Mouse (Mus musculus): ENCODE measurements around the gene Slc22a14. TPM values are rescaled to one million over a fixed set of nuclear protein-coding genes. Genes with fewer than 3 reads are reported as not detected.

Slc22a14 gene
- polyA plus RNA-seq, 1 experiment from 2014 or later: not detected

GRCm38 (mm10) chr9:119263067-119263466 lies 102.3 kb downstream of the Slc22a14 start:
- no peaks in the 10 kb centered on the region for H3K27me3 ChIP-seq (replicated peaks; ENCODE audit: control insufficient read depth, insufficient read depth, low read length)
- ATAC-seq: no peak
- H3K4me2 ChIP-seq (ENCODE audit: low read length): no peak overlapping the region
- H3K27ac ChIP-seq (ENCODE audit: low read length): no peak overlapping the region
- H3K36me3 ChIP-seq (ENCODE audit: control insufficient read depth, insufficient read depth): peaks cover 14% of the 10 kb centered on the region; the same call in 1 of the 2 replicates
- no peak overlapping the region for H3K9ac ChIP-seq (replicated peaks; ENCODE audit: low read depth, low read length)
- H3K4me3 ChIP-seq (replicated peaks; ENCODE audit: low read length): no peak overlapping the region
- 93% methylated on average over 4 of the region's 4 CpGs for WGBS
- no peaks in the 10 kb centered on the region for H3K4me1 ChIP-seq (replicated peaks; ENCODE audit: control insufficient read depth, insufficient read depth, low read length)
- no peaks in the 10 kb centered on the region for H3K9me3 ChIP-seq (ENCODE audit: control insufficient read depth, low read length)

GRCm38 (mm10) chr9:119260825-119261224 lies 104.5 kb downstream of the Slc22a14 start:
- no peak for ATAC-seq
- Histone ChIP-seq H3K27me3 (replicated peaks; ENCODE audit: control insufficient read depth, insufficient read depth, low read length) (no peaks in the 10 kb centered on the region), H3K27ac (ENCODE audit: low read length) (no peak overlapping the region), H3K9me3 (ENCODE audit: control insufficient read depth, low read length) (no peaks in the 10 kb centered on the region), H3K36me3 (ENCODE audit: control insufficient read depth, insufficient read depth) (peaks cover 12% of the 10 kb centered on the region; the same call in 1 of the 2 replicates), H3K4me2 (ENCODE audit: low read length) (no peak overlapping the region), H3K4me1 (replicated peaks; ENCODE audit: control insufficient read depth, insufficient read depth, low read length) (no peaks in the 10 kb centered on the region), H3K9ac (replicated peaks; ENCODE audit: low read depth, low read length) (no peak overlapping the region), H3K4me3 (replicated peaks; ENCODE audit: low read length) (no peak overlapping the region)
- WGBS: 94% methylated on average over 2 of the region's 2 CpGs

- Histone ChIP-seq H3K9me3 (ENCODE audit: control insufficient read depth, low read length) (no peaks in the 10 kb centered on the region), H3K4me3 (replicated peaks; ENCODE audit: low read length) (no peak overlapping the region), H3K27me3 (replicated peaks; ENCODE audit: control insufficient read depth, insufficient read depth, low read length) (no peaks in the 10 kb centered on the region), H3K4me2 (ENCODE audit: low read length) (no peak overlapping the region), H3K9ac (replicated peaks; ENCODE audit: low read depth, low read length) (no peak overlapping the region), H3K27ac (ENCODE audit: low read length) (no peak overlapping the region), H3K36me3 (ENCODE audit: control insufficient read depth, insufficient read depth) (peaks cover 10% of the 10 kb centered on the region; the same call in 1 of the 2 replicates), H3K4me1 (replicated peaks; ENCODE audit: control insufficient read depth, insufficient read depth, low read length) (no peaks in the 10 kb centered on the region)
- 96% methylated on average over 2 of the region's 2 CpGs for WGBS
- no peak for ATAC-seq
These were observed 106.6 kb downstream of the Slc22a14 start for GRCm38 (mm10) chr9:119258785-119259184.

- H3K4me3 ChIP-seq (replicated peaks; ENCODE audit: low read length): no peak overlapping the region
- WGBS: 92% methylated on average over 5 of the region's 5 CpGs
- H3K9me3 ChIP-seq (ENCODE audit: control insufficient read depth, low read length): no peaks in the 10 kb centered on the region
- H3K4me2 ChIP-seq (ENCODE audit: low read length): no peak overlapping the region
- peaks cover 8% of the 10 kb centered on the region; the same call in 1 of the 2 replicates for H3K36me3 ChIP-seq (ENCODE audit: control insufficient read depth, insufficient read depth)
- ATAC-seq: no peak
- H3K9ac ChIP-seq (replicated peaks; ENCODE audit: low read depth, low read length): no peak overlapping the region
- H3K27me3 ChIP-seq (replicated peaks; ENCODE audit: control insufficient read depth, insufficient read depth, low read length): no peaks in the 10 kb centered on the region
- H3K4me1 ChIP-seq (replicated peaks; ENCODE audit: control insufficient read depth, insufficient read depth, low read length): no peaks in the 10 kb centered on the region
- H3K27ac ChIP-seq (ENCODE audit: low read length): no peak overlapping the region
These were observed 107.2 kb downstream of the Slc22a14 start for GRCm38 (mm10) chr9:119258128-119258527.

GRCm38 (mm10) chr9:119256161-119256560 lies 109.2 kb downstream of the Slc22a14 start:
- Histone ChIP-seq H3K4me3 (replicated peaks; ENCODE audit: low read length) (no peak overlapping the region), H3K4me1 (replicated peaks; ENCODE audit: control insufficient read depth, insufficient read depth, low read length) (no peaks in the 10 kb centered on the region), H3K4me2 (ENCODE audit: low read length) (no peak overlapping the region), H3K9me3 (ENCODE audit: control insufficient read depth, low read length) (no peaks in the 10 kb centered on the region), H3K27ac (ENCODE audit: low read length) (no peak overlapping the region), H3K9ac (replicated peaks; ENCODE audit: low read depth, low read length) (no peak overlapping the region), H3K36me3 (ENCODE audit: control insufficient read depth, insufficient read depth) (peaks cover 8% of the 10 kb centered on the region; the same call in 1 of the 2 replicates), H3K27me3 (replicated peaks; ENCODE audit: control insufficient read depth, insufficient read depth, low read length) (no peaks in the 10 kb centered on the region)
- no peak for ATAC-seq
- WGBS: 95% methylated on average over 12 of the region's 12 CpGs

GRCm38 (mm10) chr9:119255096-119255495 lies 110.3 kb downstream of the Slc22a14 start:
- H3K9ac ChIP-seq (replicated peaks; ENCODE audit: low read depth, low read length): no peak overlapping the region
- ATAC-seq: no peak

GRCm38 (mm10) chr9:119254187-119254586 lies 111.2 kb downstream of the Slc22a14 start:
- H3K4me1 ChIP-seq (replicated peaks; ENCODE audit: control insufficient read depth, insufficient read depth, low read length): no peaks in the 10 kb centered on the region
- H3K27me3 ChIP-seq (replicated peaks; ENCODE audit: control insufficient read depth, insufficient read depth, low read length): no peaks in the 10 kb centered on the region
- no peak overlapping the region for H3K4me2 ChIP-seq (ENCODE audit: low read length)
- H3K27ac ChIP-seq (ENCODE audit: low read length): no peak overlapping the region
- no peaks in the 10 kb centered on the region for H3K9me3 ChIP-seq (ENCODE audit: control insufficient read depth, low read length)
- ATAC-seq: no peak
- 78% methylated on average over 2 of the region's 2 CpGs for WGBS
- peaks cover 12% of the 10 kb centered on the region for H3K36me3 ChIP-seq (ENCODE audit: control insufficient read depth, insufficient read depth)
- H3K9ac ChIP-seq (replicated peaks; ENCODE audit: low read depth, low read length): no peak overlapping the region
- H3K4me3 ChIP-seq (replicated peaks; ENCODE audit: low read length): no peak overlapping the region

More at GRCm38 (mm10) chr9:119255096-119255495, 110.3 kb downstream of the Slc22a14 start:
- H3K4me2 ChIP-seq (ENCODE audit: low read length): no peak overlapping the region
- no peaks in the 10 kb centered on the region for H3K27me3 ChIP-seq (replicated peaks; ENCODE audit: control insufficient read depth, insufficient read depth, low read length)
- H3K9me3 ChIP-seq (ENCODE audit: control insufficient read depth, low read length): no peaks in the 10 kb centered on the region
- peaks cover 12% of the 10 kb centered on the region for H3K36me3 ChIP-seq (ENCODE audit: control insufficient read depth, insufficient read depth)
- H3K4me3 ChIP-seq (replicated peaks; ENCODE audit: low read length): no peak overlapping the region
- 97% methylated on average over 1 of the region's 1 CpGs for WGBS
- H3K4me1 ChIP-seq (replicated peaks; ENCODE audit: control insufficient read depth, insufficient read depth, low read length): no peaks in the 10 kb centered on the region
- H3K27ac ChIP-seq (ENCODE audit: low read length): no peak overlapping the region

- Histone ChIP-seq H3K9ac (replicated peaks; ENCODE audit: low read depth, low read length) (no peak overlapping the region), H3K9me3 (ENCODE audit: control insufficient read depth, low read length) (no peaks in the 10 kb centered on the region), H3K27ac (ENCODE audit: low read length) (no peak overlapping the region), H3K4me1 (replicated peaks; ENCODE audit: control insufficient read depth, insufficient read depth, low read length) (no peaks in the 10 kb centered on the region), H3K36me3 (ENCODE audit: control insufficient read depth, insufficient read depth) (peaks cover 4% of the 10 kb centered on the region; the same call in 1 of the 2 replicates), H3K4me3 (replicated peaks; ENCODE audit: low read length) (no peak overlapping the region), H3K27me3 (replicated peaks; ENCODE audit: control insufficient read depth, insufficient read depth, low read length) (no peaks in the 10 kb centered on the region), H3K4me2 (ENCODE audit: low read length) (no peak overlapping the region)
- WGBS: 85% methylated on average over 5 of the region's 5 CpGs
- ATAC-seq: no peak
These were observed 117.4 kb downstream of the Slc22a14 start for GRCm38 (mm10) chr9:119247996-119248395.

GRCm38 (mm10) chr9:119246826-119247225 lies 118.5 kb downstream of the Slc22a14 start:
- H3K4me3 ChIP-seq (replicated peaks; ENCODE audit: low read length): no peak overlapping the region
- H3K9ac ChIP-seq (replicated peaks; ENCODE audit: low read depth, low read length): no peak overlapping the region
- 83% methylated on average over 5 of the region's 5 CpGs for WGBS
- no peaks in the 10 kb centered on the region for H3K9me3 ChIP-seq (ENCODE audit: control insufficient read depth, low read length)
- H3K4me1 ChIP-seq (replicated peaks; ENCODE audit: control insufficient read depth, insufficient read depth, low read length): no peaks in the 10 kb centered on the region
- no peak for ATAC-seq
- H3K27ac ChIP-seq (ENCODE audit: low read length): no peak overlapping the region
- no peak overlapping the region for H3K4me2 ChIP-seq (ENCODE audit: low read length)
- no peaks in the 10 kb centered on the region for H3K27me3 ChIP-seq (replicated peaks; ENCODE audit: control insufficient read depth, insufficient read depth, low read length)
- peaks cover 4% of the 10 kb centered on the region; the same call in 1 of the 2 replicates for H3K36me3 ChIP-seq (ENCODE audit: control insufficient read depth, insufficient read depth)

- 91% methylated on average over 3 of the region's 3 CpGs for WGBS
- Histone ChIP-seq H3K4me1 (replicated peaks; ENCODE audit: control insufficient read depth, insufficient read depth, low read length) (0 out of 2 replicates have a peak, but pooled peaks cover 3% of the 10 kb centered on the region), H3K9ac (replicated peaks; ENCODE audit: low read depth, low read length) (no peak overlapping the region), H3K4me3 (replicated peaks; ENCODE audit: low read length) (no peak overlapping the region), H3K9me3 (ENCODE audit: control insufficient read depth, low read length) (no peaks in the 10 kb centered on the region), H3K27me3 (replicated peaks; ENCODE audit: control insufficient read depth, insufficient read depth, low read length) (no peaks in the 10 kb centered on the region), H3K27ac (ENCODE audit: low read length) (no peak overlapping the region), H3K36me3 (ENCODE audit: control insufficient read depth, insufficient read depth) (no peaks in the 10 kb centered on the region), H3K4me2 (ENCODE audit: low read length) (no peak overlapping the region)
- no peak for ATAC-seq
These were observed 121.4 kb downstream of the Slc22a14 start for GRCm38 (mm10) chr9:119243981-119244380.
